Mouse (Mus musculus) hindbrain, embryonic 10.5 days (tissue): ENCODE results near the gene Zdhhc22. TPM values are rescaled to one million over a fixed set of nuclear protein-coding genes. Genes with fewer than 3 reads are reported as not detected.

ENCODE experiments used
- DNase-seq: peaks from one replicate; pipeline ENCODE4 v3.0.0-alpha.2; 2017; ENCODE audit warnings: low spot score
- H3K27ac ChIP-seq: fragments of 300-500 bp; sonication (generic); 2 replicates; pipeline ENCODE4 v1.5.1; 2016; ENCODE audit warnings: mild to moderate bottlenecking, moderate library complexity
- H3K27me3 ChIP-seq: fragments of 300-500 bp; sonication (generic); 2 replicates; pipeline ENCODE4 v1.6.1; 2016; ENCODE audit warnings: mild to moderate bottlenecking; ENCODE audit not compliant: poor library complexity, insufficient read depth, severe bottlenecking
- H3K36me3 ChIP-seq: fragments of 300-500 bp; sonication (generic); 2 replicates; pipeline ENCODE4 v1.6.1; 2016; ENCODE audit warnings: mild to moderate bottlenecking, moderate library complexity
- H3K4me1 ChIP-seq: fragments of 300-500 bp; sonication (generic); replicated peaks from 2 replicates; pipeline ENCODE4 v1.6.1; 2016; ENCODE audit warnings: mild to moderate bottlenecking
- H3K4me3 ChIP-seq: fragments of 300-500 bp; sonication (generic); 2 replicates; pipeline ENCODE4 v1.5.1; 2016; ENCODE audit warnings: mild to moderate bottlenecking, moderate library complexity
- H3K9me3 ChIP-seq: fragments of 300-500 bp; sonication (generic); 2 replicates; pipeline ENCODE4 v1.6.1; 2016; ENCODE audit warnings: mild to moderate bottlenecking, moderate library complexity
- WGBS: fragments of 180-500 bp; shearing (Covaris S2); methylation state at CpG from one replicate; pipeline ENCODE4 v1.1.7; 2016; 5-methylcytosine and 5-hydroxymethylcytosine counted together
- polyA plus RNA-seq: library from polyadenylated mRNA; unstranded; fragments of >200 nt; fragmentation: Nextera tagmentation; extraction: Ambion mirVana; gene quantifications from 2 replicates; pipeline ENCODE4 v1.2.1, GENCODE M21; 2016

The Zdhhc22 gene
- polyA plus RNA-seq, 1 experiment from 2014 or later: 0.75 TPM

DNA sequence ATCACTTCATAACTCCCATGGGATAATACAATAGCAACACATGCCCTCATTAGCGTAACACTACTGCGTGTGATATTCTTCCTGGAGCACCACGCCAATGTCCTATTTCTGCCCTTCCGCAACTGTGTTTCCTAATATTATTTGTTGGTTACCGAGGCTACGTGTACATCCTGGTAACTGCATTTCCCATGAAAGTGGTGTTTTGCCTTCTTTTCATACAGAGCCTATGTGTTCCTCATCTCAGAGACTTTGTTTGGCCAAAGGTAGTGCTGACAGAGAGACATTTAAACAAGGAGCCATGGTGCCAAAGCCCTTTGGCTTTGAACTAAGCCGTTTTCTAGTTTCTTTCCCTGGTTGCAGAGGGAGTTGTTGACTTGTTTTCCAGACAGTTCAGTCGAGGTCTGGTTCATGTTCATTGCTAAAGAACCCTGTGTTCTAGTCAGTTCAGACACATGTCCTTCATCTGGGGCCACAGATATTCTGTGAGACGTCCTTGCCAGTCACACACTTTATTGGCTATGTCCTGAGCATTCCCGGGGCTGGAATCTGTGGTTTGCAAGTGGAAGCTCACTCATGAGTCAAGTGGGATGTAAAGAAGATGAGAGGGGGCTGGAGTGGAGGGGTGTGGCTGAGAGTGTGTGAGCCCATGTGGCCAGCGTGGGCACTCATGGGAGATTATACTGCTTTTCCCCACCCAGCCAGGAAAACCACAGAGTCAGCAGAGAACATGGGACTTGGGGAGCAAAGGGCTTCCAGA, 53.5 kb downstream of the Zdhhc22 start:
- H3K27ac ChIP-seq: no peak overlapping the region
- no peak overlapping the region for H3K4me3 ChIP-seq
- WGBS: 88% methylated on average over 11 of the region's 11 CpGs
- no peak for DNase-seq
- H3K9me3 ChIP-seq: no peaks in the 10 kb centered on the region
- no peaks in the 10 kb centered on the region for H3K36me3 ChIP-seq
- no peaks in the 10 kb centered on the region for H3K27me3 ChIP-seq
- peaks cover 29% of the 10 kb centered on the region for H3K4me1 ChIP-seq

DNA sequence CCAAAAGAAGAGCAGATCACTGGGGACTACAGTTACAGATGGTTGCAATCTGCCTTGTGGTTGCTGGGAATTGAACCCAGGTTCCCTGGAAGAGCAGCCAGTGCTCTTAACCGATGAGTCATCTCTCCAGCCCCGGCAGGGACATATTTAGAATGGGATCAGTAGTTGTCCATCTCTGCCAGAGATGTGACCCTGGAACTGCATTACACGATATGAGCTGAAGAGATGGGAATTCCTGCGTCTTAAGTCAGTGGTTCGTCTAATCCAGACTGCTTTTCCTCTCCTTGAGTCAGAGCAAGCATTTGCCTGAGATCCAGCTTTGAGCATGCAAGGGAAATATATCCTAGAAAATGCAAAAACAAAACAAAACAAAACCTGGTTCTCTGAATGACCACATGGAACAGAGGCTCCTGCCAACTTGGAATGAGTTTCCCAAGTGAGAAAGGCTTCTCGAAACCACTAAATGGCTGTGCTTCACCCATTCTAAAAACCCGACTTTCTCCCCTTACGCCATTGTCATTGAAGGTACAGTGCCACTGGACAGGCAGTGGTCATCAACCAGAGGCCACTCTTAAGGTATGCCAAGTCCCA, 54.4 kb downstream of the Zdhhc22 start:
- DNase-seq: no peak
- WGBS: 92% methylated on average over 8 of the region's 8 CpGs
- no peaks in the 10 kb centered on the region for H3K27me3 ChIP-seq

DNA sequence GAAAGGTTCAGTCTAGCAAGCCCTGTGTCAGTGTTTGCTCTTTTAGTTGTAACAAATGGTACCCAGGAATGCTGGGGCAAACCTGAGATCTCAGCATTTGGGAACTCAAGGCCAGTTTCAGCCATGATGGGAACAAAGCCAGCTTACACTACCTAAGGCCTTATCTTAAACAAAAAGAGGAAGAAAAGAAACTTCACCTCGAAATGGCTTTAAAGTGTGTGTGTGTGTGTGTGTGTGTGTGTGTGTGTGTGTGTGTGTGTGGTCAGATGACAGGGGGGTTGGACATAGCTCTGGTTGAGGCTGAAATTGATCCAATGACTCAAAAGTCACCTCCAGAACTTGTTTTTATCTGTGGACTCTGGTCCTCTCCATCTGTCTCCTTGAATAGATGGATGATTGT, 55.5 kb downstream of the Zdhhc22 start:
- 91% methylated on average over 1 of the region's 1 CpGs for WGBS
- H3K27me3 ChIP-seq: no peaks in the 10 kb centered on the region

More for the DNA sequence above, 54.4 kb downstream of the Zdhhc22 start:
- Histone ChIP-seq H3K9me3 (no peaks in the 10 kb centered on the region), H3K36me3 (no peaks in the 10 kb centered on the region), H3K27ac (no peak overlapping the region), H3K4me1 (peaks cover 25% of the 10 kb centered on the region), H3K4me3 (no peak overlapping the region)

DNA sequence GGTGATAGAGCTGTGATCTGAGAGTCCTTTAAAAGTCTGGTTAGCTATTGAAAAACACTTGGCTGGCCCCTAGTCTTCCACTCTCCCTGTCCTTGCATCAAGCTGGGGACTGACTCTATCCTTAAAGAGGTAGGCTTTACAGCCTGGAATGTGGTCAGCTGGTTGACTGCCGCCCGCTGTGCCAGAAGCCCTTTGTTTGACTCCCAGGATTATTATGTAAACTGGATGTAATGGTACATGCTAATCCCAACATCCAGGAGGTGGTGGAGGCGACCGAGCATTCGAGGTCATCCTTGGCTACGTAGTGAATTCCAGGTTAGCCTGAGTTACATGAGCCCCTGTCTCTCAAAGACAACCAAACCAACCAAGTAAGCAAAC, 57.7 kb downstream of the Zdhhc22 start:
- peak overlapping the region; percentile 57 for H3K27ac ChIP-seq
- 8% methylated on average over 6 of the region's 6 CpGs for WGBS

More for the DNA sequence above, 55.5 kb downstream of the Zdhhc22 start:
- Histone ChIP-seq H3K4me1 (peaks cover 20% of the 10 kb centered on the region), H3K9me3 (no peaks in the 10 kb centered on the region), H3K36me3 (no peaks in the 10 kb centered on the region), H3K27ac (no peak overlapping the region), H3K4me3 (no peak overlapping the region)
- no peak for DNase-seq

DNA sequence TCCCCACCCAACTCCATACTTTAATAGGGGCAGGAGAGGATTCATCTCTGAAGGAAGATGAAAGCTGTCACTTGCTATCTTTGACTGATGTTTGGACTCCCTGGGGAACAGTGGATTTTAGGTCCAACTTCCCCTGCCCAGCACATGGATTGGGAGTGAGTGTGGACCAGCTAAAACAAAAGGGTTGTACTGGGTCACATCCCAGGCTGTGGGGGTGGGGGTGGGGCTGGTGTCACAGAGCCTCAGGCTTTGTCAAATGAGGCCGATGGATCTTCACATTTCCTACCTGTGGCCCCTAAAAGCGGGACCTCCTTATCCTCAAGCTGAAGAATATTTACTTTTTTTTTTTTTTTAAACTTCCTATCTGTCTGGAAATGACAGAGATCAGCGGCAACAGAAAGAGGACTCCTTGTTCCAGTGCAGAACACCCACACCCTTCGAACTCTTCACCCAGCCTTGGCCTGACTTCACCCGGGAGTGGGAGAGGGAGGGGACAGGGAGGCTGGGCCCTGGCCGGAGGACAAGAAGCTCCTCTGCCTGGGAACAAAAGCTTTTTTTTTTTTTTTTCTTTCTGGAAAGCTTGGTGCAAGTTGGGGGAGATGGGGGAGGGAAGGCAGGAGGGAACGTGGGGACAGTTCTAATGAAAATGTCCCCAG, 58.2 kb downstream of the Zdhhc22 start:
- no peaks in the 10 kb centered on the region for H3K27me3 ChIP-seq
- peak; percentile 26 for DNase-seq
- no peak overlapping the region for H3K4me3 ChIP-seq
- WGBS: 9% methylated on average over 7 of the region's 7 CpGs
- peak overlapping the region; percentile 57 for H3K27ac ChIP-seq
- no peaks in the 10 kb centered on the region for H3K36me3 ChIP-seq
- H3K9me3 ChIP-seq: peaks cover 10% of the 10 kb centered on the region; the same call in 1 of the 2 replicates
- peaks cover 20% of the 10 kb centered on the region for H3K4me1 ChIP-seq

More for the DNA sequence above, 57.7 kb downstream of the Zdhhc22 start:
- no peaks in the 10 kb centered on the region for H3K36me3 ChIP-seq
- H3K27me3 ChIP-seq: no peaks in the 10 kb centered on the region
- H3K4me1 ChIP-seq: peaks cover 20% of the 10 kb centered on the region
- peak; percentile 42 for DNase-seq
- peaks cover 10% of the 10 kb centered on the region; the same call in 1 of the 2 replicates for H3K9me3 ChIP-seq
- H3K4me3 ChIP-seq: no peak overlapping the region

DNA sequence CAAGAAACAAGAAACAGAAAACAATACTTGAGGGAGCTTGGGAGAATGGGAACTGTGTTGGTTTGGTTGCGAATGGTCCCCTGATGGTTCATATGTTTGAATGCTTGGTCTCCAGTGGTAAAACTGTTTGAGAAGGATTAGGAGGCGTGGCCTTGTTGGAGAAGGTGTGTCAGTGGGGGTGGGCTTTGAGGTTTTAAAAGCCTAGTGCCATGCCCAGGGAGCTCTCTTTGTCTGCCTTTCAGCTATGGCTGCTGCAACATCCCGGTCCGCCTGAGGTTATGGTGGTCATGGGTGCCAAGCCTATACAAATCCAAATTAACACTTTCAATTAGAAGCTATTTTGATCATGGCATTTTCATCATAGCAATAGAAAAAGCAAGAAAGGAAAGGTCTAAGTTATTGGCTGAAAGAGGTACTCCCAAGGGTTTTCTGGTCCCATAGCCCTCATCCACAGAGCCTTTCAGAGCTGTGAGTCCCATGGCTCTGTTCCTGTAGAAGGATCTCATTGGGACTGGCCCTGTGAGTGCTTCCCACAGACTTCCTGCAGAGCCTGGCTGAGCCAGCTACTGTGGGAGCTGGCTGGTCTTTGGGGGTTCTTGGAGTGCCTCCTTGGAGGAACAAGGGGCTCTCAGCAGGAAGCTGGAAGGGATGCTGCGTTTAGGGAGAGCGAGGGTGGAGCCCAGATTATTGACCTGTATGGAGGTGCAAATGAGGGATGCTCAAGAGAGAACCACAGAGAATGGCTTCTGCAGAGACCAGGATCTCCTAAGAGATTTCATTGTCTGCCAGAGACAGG, 59.1 kb downstream of the Zdhhc22 start:
- Histone ChIP-seq H3K9me3 (peaks cover 10% of the 10 kb centered on the region; the same call in 1 of the 2 replicates), H3K27ac (peak overlapping the region; percentile 57), H3K4me1 (peaks cover 20% of the 10 kb centered on the region), H3K36me3 (no peaks in the 10 kb centered on the region), H3K4me3 (no peak overlapping the region), H3K27me3 (no peaks in the 10 kb centered on the region)
- WGBS: 68% methylated on average over 6 of the region's 6 CpGs
- DNase-seq: no peak

Other genes starting within 250 kb of the Zdhhc22 start
- gene Irf2bpl, start 105.6 kb downstream of the Zdhhc22 start, polyA plus RNA-seq: 20.3 and 34.2 TPM in 2 replicates
- 33.9 and 35.2 TPM in 2 replicates for gene Cipc, start 43.4 kb downstream of the Zdhhc22 start, polyA plus RNA-seq
- gene Tmem63c, start 30.9 kb upstream of the Zdhhc22 start, polyA plus RNA-seq: 0.10 and 0.35 TPM in 2 replicates
- gene Ngb, start 112.1 kb upstream of the Zdhhc22 start, polyA plus RNA-seq: 0.27 and 0.35 TPM in 2 replicates
- gene Gstz1, start 156.7 kb upstream of the Zdhhc22 start, polyA plus RNA-seq: 29.3 and 32.9 TPM in 2 replicates
- 15.3 and 15.4 TPM in 2 replicates for gene Pomt2, start 157.5 kb upstream of the Zdhhc22 start, polyA plus RNA-seq
- 1.2 and 1.6 TPM in 2 replicates for gene Samd15, start 209.3 kb upstream of the Zdhhc22 start, polyA plus RNA-seq
- 3.3 and 3.8 TPM in 2 replicates for gene Tmed8, start 210.0 kb upstream of the Zdhhc22 start, polyA plus RNA-seq
- 0.50 and 1.4 TPM in 2 replicates for gene Noxred1, start 248.3 kb upstream of the Zdhhc22 start, polyA plus RNA-seq